Mouse (Mus musculus) layer of hippocampus, adult 2 months (tissue): ENCODE data around the gene Zfp652. TPM values are rescaled to one million over a fixed set of nuclear protein-coding genes. Genes with fewer than 3 reads are reported as not detected.
"Not testable (repeated sequence)": the region's sequence is repeated elsewhere in the genome, so short reads cannot be mapped to it uniquely, and the experiment has no call there.

Experiments used
- DNase-seq, 2 experiments: peaks; one replicate each; pipeline ENCODE4 v3.0.0; 2022; ENCODE audit warnings: low spot score in 2 of 2
- H3K27ac ChIP-seq: fragments of 200-600 bp; 2 replicates; pipeline ENCODE4 v1.8.1; 2022
- H3K4me3 ChIP-seq: fragments of 200-600 bp; 2 replicates; pipeline ENCODE4 v1.8.1; 2022; ENCODE audit warnings: mild to moderate bottlenecking
- CTCF ChIP-seq: fragments of 200-600 bp; conservative IDR thresholded peaks from 2 replicates; pipeline ENCODE4 v1.8.1; 2022; ENCODE audit warnings: antibody characterized with exemption, mild to moderate bottlenecking, moderate library complexity
- long read RNA-seq, 2 experiments: library from polyadenylated mRNA; stranded (forward); transcript quantifications; one replicate each; pipeline ENCODE4 v2.0.0; 2021; ENCODE audit warnings: borderline mapping rate in 2 of 2
- total RNA-seq, 2 experiments: library from RNA; stranded (reverse); gene quantifications; 2 replicates each; pipeline ENCODE4 v1.2.3; 2021

Zfp652 gene
- 10 to 100 TPM; 49.0 to 50.5 TPM for total RNA-seq
- long read RNA-seq, experiment 1, partial matches to known transcripts: 1 of 9 reads
- long read RNA-seq, experiment 1, other reads (novel, unspliced or antisense): 8 of 9 reads
- long read RNA-seq, experiment 2, partial matches to known transcripts: 1 of 5 reads
- long read RNA-seq, experiment 2, other reads (novel, unspliced or antisense): 4 of 5 reads

DNA sequence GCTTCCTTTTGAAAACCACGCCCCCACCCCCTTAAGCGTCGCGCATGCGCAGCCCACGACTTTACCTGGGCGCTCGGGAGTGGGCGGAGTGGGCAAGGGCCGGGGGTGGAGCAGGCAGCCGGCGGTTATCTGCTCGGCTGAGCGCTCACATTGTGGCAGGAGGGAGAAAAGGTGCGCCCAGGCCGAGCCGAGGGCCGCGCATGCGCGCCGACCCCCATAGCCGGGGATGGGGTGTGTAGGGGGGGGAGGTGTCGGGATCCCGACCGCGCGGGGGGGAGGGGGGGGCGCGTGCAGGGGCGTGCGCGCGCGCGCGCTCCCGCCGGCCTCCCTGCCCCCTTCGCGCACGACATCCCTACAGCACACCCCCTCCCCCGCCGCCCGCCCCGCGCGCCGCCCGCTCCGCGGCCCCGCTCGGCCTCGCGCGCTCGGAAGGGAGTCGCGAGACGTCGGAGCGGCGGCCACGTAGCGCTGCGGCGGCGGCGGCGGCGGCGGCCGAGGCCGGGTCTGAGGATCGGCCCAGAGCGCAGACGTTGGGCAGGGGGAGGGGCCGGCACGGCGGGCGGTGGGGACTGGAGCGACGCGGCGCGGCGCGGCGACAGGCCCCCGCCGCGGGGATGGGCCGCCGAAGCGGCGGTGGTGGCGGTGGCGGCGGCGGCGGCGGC lies at the start of gene Zfp652:
TSS of gene Zfp652 (plus strand) at position 111 of the 662 bp plus-strand sequence.
- Histone ChIP-seq H3K27ac (peak within 1 kb of the TSS; percentile 97), H3K4me3 (peak within 1 kb of the TSS; percentile 91)
- TF ChIP-seq CTCF: no peak
- peak; percentile 58 to 68 for DNase-seq

GRCm38 (mm10) chr11:95666529-95667149 lies 45.8 kb upstream of the Zfp652 start, which contains the start of gene Phb:
Gene Phb (plus strand): TSS chr11:95666957.
- TF ChIP-seq CTCF: no peak; the same call in 1 of the 2 replicates
- H3K4me3 ChIP-seq: peak within 1 kb of the TSS; percentile 91
- H3K27ac ChIP-seq: peak within 1 kb of the TSS; percentile 85
- DNase-seq: peak; percentile 90 to 98

DNA sequence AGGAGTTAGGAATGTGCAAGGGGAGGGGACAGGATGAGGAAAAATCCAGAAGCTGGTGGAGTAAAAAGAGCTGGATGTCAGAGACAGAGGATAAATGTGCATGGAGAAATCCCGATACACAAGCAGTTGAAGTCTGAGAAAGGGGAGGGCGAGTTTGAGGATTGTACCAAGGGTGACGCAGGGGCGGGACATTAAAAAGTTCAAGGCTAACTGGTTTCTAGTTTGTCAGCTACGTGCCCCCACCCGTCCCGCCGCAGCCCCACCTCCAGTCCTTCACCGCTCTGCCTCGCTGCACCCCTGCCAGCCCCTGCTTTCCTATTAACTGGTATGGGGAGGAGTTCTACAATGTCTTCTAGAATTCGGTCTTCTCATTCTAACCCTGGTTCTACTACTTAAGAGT lies 45.3 kb upstream of the Zfp652 start:
- no peak for TF ChIP-seq CTCF
- Histone ChIP-seq H3K27ac (peak overlapping the region; percentile 85), H3K4me3 (peak overlapping the region; percentile 91)
- DNase-seq: no peak

GRCm38 (mm10) chr11:95668086-95668485 lies 44.4 kb upstream of the Zfp652 start:
- H3K27ac ChIP-seq, DNase-seq, H3K4me3 ChIP-seq: not testable (repeated sequence)
- peak; percentile 55 for TF ChIP-seq CTCF

GRCm38 (mm10) chr11:95675498-95675897 lies 37.0 kb upstream of the Zfp652 start:
- no peak overlapping the region for H3K4me3 ChIP-seq
- DNase-seq: no peak
- TF ChIP-seq CTCF: no peak
- H3K27ac ChIP-seq: no peak overlapping the region

DNA sequence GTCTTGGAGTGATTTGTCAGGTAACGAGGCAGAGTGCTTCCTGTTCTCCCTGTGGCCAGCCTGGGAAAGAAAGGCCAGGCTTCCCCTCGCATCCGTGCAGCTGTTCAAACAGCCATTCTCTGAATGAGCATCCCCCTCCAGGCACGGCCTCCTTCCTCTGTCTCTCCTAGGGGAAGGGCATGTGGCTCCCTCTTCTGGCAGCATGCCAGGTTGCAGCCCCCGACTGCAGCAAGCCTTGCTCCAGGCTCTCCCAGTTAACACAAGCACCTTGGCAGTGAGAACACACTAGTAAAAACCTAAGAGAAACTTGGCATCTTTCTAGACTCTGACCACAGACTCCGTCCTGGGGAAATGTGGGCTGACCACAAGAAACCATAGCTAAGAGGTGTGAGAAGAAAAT lies 36.2 kb upstream of the Zfp652 start:
- Histone ChIP-seq H3K4me3 (no peak overlapping the region), H3K27ac (no peak overlapping the region)
- peak; percentile 18 to 49 for DNase-seq
- peak; percentile 46 for TF ChIP-seq CTCF

GRCm38 (mm10) chr11:95677925-95678701 lies 34.4 kb upstream of the Zfp652 start:
- H3K4me3 ChIP-seq: no peak overlapping the region
- DNase-seq: no peak
- H3K27ac ChIP-seq: no peak overlapping the region
- no peak for TF ChIP-seq CTCF

- DNase-seq: no peak
- H3K27ac ChIP-seq: no peak overlapping the region
- H3K4me3 ChIP-seq: no peak overlapping the region
- no peak for TF ChIP-seq CTCF
Observed at GRCm38 (mm10) chr11:95681995-95682601, 30.4 kb upstream of the Zfp652 start.

- Histone ChIP-seq H3K4me3 (no peak overlapping the region), H3K27ac (no peak overlapping the region)
- TF ChIP-seq CTCF: no peak
- DNase-seq: no peak
Observed at GRCm38 (mm10) chr11:95682946-95683345, 29.5 kb upstream of the Zfp652 start.

GRCm38 (mm10) chr11:95686031-95686430 lies 26.4 kb upstream of the Zfp652 start:
- peak; percentile 98 for TF ChIP-seq CTCF

GRCm38 (mm10) chr11:95687084-95687656 lies 25.3 kb upstream of the Zfp652 start:
- no peak for DNase-seq
- peak; percentile 45 for TF ChIP-seq CTCF
- H3K27ac ChIP-seq: no peak overlapping the region
- no peak overlapping the region for H3K4me3 ChIP-seq

More at GRCm38 (mm10) chr11:95686031-95686430, 26.4 kb upstream of the Zfp652 start:
- no peak overlapping the region for H3K4me3 ChIP-seq
- H3K27ac ChIP-seq: no peak overlapping the region
- peak; percentile 72 to 83 for DNase-seq

DNA sequence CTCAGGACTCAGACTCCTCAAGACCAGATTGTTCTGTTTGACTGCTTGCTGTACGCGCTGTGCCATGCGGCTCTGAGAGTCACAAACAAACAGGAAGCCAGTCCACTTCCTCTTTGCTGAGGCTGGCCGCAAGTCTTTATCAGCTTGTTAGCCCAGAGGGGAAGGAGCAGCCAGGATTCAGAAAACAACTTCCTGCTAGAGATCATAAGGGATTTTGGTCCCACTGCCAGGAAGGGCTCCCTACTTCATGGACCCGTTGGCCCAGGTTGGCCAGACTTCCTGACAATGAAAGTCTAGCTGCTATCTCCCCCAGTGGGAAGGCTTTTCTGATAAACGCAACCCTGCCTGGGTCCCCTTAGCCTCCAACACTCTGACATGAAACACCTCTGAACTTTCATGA lies 24.0 kb upstream of the Zfp652 start:
- peak overlapping the region; percentile 57; the same call in 1 of the 2 replicates for H3K27ac ChIP-seq
- H3K4me3 ChIP-seq: no peak overlapping the region
- no peak for DNase-seq
- TF ChIP-seq CTCF: no peak
